Mouse (Mus musculus) kidney, adult 2 months (tissue): ENCODE data around the gene Gpn2. TPM values are rescaled to one million over a fixed set of nuclear protein-coding genes. Genes with fewer than 3 reads are reported as not detected.

ENCODE experiments used
- DNase-seq: peaks from one replicate; pipeline ENCODE4 v3.0.0; 2021
- H3K27ac ChIP-seq: fragments of 200-500 bp; 2 replicates; pipeline ENCODE4 v1.5.1; 2012; ENCODE audit warnings: low read depth, low read length, control low read depth, inconsistent platforms; ENCODE audit not compliant: insufficient read depth
- H3K27me3 ChIP-seq: fragments of 200-500 bp; replicated peaks from 2 replicates; pipeline ENCODE4 v1.6.1; 2012; ENCODE audit warnings: mild to moderate bottlenecking, moderate library complexity, low read length, inconsistent platforms; ENCODE audit not compliant: control insufficient read depth, insufficient read depth
- H3K36me3 ChIP-seq: fragments of 200-500 bp; 2 replicates; pipeline ENCODE4 v1.6.1; 2012; ENCODE audit warnings: mild to moderate bottlenecking, moderate library complexity, low read length, inconsistent platforms; ENCODE audit not compliant: control insufficient read depth, insufficient read depth
- H3K4me1 ChIP-seq: fragments of 200-500 bp; 2 replicates; pipeline ENCODE4 v1.6.1; 2011; ENCODE audit warnings: low read length; ENCODE audit not compliant: control insufficient read depth, insufficient read depth
- H3K4me3 ChIP-seq: fragments of 200-500 bp; 2 replicates; pipeline ENCODE4 v1.5.1; 2011; ENCODE audit warnings: mild to moderate bottlenecking, low read depth, low read length, control low read depth; ENCODE audit not compliant: insufficient read depth
- CTCF ChIP-seq: fragments of 200-500 bp; conservative IDR thresholded peaks from 2 replicates; pipeline ENCODE4 v1.5.1; 2011; ENCODE audit warnings: low read depth, mild to moderate bottlenecking, control low read depth, low read length, moderate library complexity, mixed read lengths; ENCODE audit not compliant: insufficient read depth, insufficient read length
- POLR2A ChIP-seq: fragments of 200-500 bp; IDR thresholded peaks from one replicate; pipeline ENCODE4 v1.6.1; 2011; ENCODE audit warnings: low read depth, low read length, control low read depth
- WGBS: fragments of 180-500 bp; shearing (Covaris S2); methylation state at CpG from one replicate; pipeline ENCODE4 v1.1.7; 2018; 5-methylcytosine and 5-hydroxymethylcytosine counted together
- polyA plus RNA-seq: library from polyadenylated mRNA; depleted of rRNA; stranded (reverse); fragments of >200 nt; gene quantifications from 2 replicates; pipeline ENCODE4 v1.2.3, GENCODE M21; 2012; rRNA removed

Gene Gpn2
- polyA plus RNA-seq, result 26.7 and 31.4 TPM in 2 replicates

DNA sequence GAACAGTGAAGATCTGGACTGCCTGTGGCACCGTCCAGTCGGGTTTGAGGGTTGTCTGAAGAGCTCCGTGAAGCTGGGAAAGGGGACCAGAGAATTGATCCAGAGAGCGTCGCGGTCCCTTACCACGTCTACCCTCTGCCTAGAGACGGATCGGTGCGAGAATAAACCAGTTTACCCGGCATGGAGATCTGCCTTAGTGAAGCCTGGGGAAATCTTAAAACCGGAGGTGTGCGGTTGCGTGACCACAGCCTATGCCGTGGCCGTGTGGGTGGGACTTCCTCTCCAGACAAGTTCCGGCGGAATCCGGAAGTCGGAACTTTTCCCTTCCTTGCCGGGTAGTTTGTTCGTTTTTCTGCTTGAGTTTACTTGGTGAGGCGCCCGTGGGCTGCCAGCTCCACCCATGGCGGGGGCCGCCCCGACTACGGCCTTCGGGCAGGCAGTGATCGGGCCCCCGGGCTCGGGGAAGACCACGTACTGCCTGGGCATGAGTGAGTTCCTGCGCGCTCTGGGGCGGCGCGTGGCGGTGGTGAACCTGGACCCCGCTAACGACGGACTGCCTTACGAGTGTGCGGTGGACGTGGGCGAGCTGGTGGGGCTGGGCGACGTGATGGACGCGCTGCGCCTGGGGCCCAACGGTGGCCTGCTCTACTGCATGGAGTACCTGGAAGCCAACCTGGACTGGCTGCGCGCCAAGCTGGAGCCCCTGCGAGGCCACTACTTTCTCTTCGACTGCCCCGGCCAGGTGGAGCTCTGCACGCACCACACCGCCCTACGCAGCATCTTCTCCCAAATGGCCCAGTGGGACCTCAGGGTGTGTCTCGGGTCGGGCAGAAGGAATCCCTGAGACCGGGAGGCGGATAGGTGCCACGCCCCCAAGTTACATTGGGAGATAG is at the start of gene Gpn2:
Gpn2 (plus strand) TSS at position 304 of the 893 bp plus-strand sequence.
- Histone ChIP-seq H3K27ac (peak within 1 kb of the TSS; percentile 81), H3K36me3 (no peaks in the 10 kb centered on the region), H3K4me3 (peak within 1 kb of the TSS; percentile 70), H3K27me3 (no peaks in the 10 kb centered on the region), H3K4me1 (no peaks in the 10 kb centered on the region; the same call in 1 of the 2 replicates)
- TF ChIP-seq CTCF (no peak), POLR2A (peak; percentile 34)
- DNase-seq, result peak; percentile 89
- WGBS, result 1% methylated on average over 65 of the region's 65 CpGs

DNA sequence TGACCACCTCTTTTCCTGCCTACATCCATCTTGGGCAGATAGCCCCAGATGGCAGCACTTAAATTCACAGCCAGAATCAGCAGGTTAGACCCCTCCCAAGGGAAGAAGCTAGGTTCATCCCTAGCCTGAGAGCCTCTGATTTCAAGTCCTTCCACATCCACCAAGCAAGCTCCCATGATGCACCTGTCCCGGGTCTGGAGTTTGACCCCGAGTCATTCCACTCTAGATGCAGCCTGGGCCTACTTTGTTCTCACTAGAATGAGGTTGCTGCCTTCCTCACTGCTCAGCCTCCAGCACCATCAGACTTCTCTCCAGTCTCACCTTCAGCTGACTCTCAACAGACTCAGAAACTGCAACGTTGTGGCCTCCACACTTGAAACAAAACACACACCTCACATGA is 48.1 kb upstream of the Gpn2 start:
- peak; percentile 70 for DNase-seq
- WGBS, result 66% methylated on average over 3 of the region's 3 CpGs
- no peak for TF ChIP-seq CTCF
- no peak for TF ChIP-seq POLR2A
- no peak overlapping the region for H3K4me3 ChIP-seq
- no peaks in the 10 kb centered on the region; the same call in 1 of the 2 replicates for H3K4me1 ChIP-seq
- no peaks in the 10 kb centered on the region for H3K27me3 ChIP-seq
- no peak overlapping the region for H3K27ac ChIP-seq
- H3K36me3 ChIP-seq, result no peaks in the 10 kb centered on the region

DNA sequence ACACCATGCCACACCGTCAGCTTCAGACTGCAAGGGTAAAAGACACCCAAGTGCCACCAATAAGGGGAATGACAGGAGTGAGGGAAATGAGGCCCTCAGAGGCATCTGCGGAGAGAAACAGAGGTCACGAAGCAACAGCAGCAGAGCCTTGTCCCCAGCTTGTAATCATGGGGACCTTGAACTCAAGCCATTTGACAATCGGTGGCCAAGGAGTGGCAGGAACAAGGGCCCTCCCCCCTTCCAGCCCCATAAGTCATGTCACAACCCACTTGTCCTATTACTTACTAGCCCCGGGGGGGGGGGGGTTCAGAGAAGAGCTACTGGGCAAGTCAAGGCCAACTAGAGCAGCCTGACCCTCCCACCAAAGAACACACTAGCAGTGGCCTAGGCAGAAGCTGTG is 47.5 kb upstream of the Gpn2 start:
- 79% methylated on average over 5 of the region's 5 CpGs for WGBS
- TF ChIP-seq POLR2A (no peak), CTCF (no peak)
- no peak overlapping the region for H3K27ac ChIP-seq
- no peaks in the 10 kb centered on the region for H3K36me3 ChIP-seq
- H3K4me1 ChIP-seq, result no peaks in the 10 kb centered on the region; the same call in 1 of the 2 replicates
- DNase-seq, result no peak
- H3K27me3 ChIP-seq, result no peaks in the 10 kb centered on the region
- no peak overlapping the region for H3K4me3 ChIP-seq

DNA sequence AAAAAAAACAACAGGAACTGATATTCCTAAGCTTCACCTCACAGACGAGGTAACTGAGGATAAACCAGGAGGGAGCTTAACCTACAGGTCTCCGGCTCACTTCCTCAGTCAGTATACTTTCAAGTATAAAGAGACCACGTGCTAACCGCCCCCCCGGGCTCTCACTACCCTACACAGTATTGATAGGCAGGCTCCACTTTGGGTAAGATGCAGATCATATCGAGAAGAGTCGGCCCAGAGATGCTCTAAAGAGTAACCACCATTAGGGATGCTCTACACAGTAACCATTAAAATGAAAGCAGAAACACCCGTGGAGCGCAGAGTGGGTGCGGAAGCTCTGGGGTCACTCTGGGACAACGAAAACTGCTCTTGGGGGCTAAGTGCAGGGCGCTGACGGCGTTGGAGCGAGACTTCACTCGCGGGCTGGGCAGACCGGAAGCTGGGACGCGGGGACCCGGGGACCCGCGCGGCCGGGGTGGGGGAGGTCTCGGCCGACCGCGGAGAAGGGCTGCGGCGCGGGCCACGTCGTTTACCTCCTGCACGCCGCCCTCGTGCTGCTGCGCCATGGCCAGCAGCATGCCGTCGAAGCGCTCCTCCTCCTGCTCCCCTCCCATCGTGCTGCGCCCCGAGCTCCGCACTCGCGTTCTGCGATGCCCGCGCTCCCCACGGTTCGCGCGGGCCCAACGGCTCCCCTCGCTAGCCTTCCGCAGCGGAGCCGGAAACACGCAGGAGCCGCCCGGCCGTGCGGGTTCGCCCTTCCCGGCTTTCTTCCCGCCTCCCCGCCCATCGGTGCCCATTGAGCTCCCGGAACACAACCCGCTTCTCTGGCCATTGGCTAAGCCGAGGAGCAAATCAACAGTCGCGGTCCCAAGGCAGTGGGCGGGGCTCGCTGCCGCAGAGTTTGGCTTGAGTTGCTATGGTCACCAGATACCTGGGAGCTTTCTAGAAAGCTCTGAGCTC is 38.6 kb upstream of the Gpn2 start, which contains the start of gene Nudc:
Nudc (minus strand) TSS at position 725 of the 960 bp plus-strand sequence.
- Histone ChIP-seq H3K36me3 (no peaks in the 10 kb centered on the region), H3K4me3 (peak within 1 kb of the TSS; percentile 81), H3K27ac (0 out of 2 replicates have a peak within 1 kb of the TSS, but pooled peaks have one; percentile 21), H3K4me1 (peaks cover 4% of the 10 kb centered on the region; the same call in 1 of the 2 replicates), H3K27me3 (no peaks in the 10 kb centered on the region)
- peak; percentile 99 for DNase-seq
- under 1% methylated on average over 76 of the region's 77 CpGs for WGBS
- peak; percentile 58 for TF ChIP-seq POLR2A
- TF ChIP-seq CTCF, result no peak

DNA sequence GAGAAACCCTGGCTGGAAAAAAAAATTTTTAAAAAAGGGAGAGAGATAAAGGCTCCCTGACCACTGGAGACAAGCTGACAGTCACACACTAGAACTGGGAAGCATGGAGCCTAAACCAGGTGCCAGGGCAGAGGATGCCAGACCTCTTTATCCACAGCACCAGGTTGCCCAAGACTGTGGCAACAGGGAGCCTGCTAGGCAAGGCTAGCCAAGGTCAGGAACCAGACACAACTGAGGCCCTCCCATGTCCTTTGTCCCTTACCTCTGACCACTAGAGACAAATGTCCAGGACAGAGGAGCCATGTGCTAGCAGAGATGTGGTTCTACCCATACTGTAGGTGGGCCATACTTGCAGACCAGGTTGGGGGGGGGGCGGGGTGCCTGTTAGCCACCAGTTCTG is 32.1 kb upstream of the Gpn2 start:
- DNase-seq, result no peak

DNA sequence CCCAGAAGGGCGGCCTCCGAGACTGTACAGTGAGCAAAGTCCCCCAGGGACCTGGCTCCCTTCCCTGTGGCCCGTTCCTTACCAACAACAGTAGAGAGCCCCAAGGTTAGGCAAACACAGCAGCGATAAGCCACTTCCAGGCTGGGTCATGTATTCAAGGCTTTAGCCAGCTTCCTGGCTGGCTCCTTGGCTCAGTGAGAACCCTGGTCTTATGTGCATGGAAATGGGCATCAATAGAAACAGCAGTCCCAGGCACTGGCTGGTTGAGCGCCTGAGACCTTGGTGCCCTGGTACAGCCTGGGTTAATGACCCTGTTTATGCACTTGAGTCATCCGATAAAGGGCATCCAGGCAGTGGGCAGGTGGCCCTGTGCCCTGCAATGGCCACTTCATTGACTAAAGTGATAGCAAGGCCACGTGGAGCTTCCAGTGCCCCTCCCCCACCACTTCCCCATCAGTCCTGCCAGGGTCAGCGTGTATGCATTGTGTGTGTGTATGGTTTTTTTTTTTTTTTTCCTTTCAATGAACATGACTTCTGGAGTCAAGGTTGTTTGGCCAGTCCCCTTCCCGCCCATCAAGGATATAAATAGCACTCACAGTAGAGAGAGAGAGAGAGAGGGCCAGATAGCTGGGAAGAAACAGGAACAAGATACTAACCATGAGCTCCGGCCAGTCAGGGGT is 31.3 kb upstream of the Gpn2 start, which contains the start of gene Nr0b2:
Nr0b2 (plus strand) TSS at position 609 of the 680 bp plus-strand sequence.
- H3K4me1 ChIP-seq, result peaks cover 7% of the 10 kb centered on the region; the same call in 1 of the 2 replicates
- H3K27ac ChIP-seq, result peak within 1 kb of the TSS; percentile 78
- H3K4me3 ChIP-seq, result peak within 1 kb of the TSS; percentile 43
- TF ChIP-seq CTCF (no peak), POLR2A (no peak)
- peak; percentile 38 for DNase-seq
- H3K36me3 ChIP-seq, result no peaks in the 10 kb centered on the region
- H3K27me3 ChIP-seq, result no peaks in the 10 kb centered on the region
- WGBS, result 37% methylated on average over 10 of the region's 10 CpGs

More for the DNA sequence above, 32.1 kb upstream of the Gpn2 start:
- H3K4me1 ChIP-seq, result peaks cover 1% of the 10 kb centered on the region; the same call in 1 of the 2 replicates
- 83% methylated on average over 1 of the region's 1 CpGs for WGBS
- no peak for TF ChIP-seq POLR2A
- no peak for TF ChIP-seq CTCF
- no peak overlapping the region for H3K4me3 ChIP-seq
- H3K27ac ChIP-seq, result no peak overlapping the region
- H3K27me3 ChIP-seq, result no peaks in the 10 kb centered on the region
- no peaks in the 10 kb centered on the region for H3K36me3 ChIP-seq
